Mouse (Mus musculus) midbrain, embryonic 14.5 days (tissue): ENCODE measurements at regions not wholly inside any gene's neighbourhood (a gene's known extent, or its start where the extent isn't known, plus 50 kb on each side); places are given as distances from the start of the nearest gene placed in this dataset.

Experiments used
- ATAC-seq: fragments of 200-750 bp; cut with Nextera tagmentation; 2 replicates; pipeline ENCODE4 v1.8.0; 2017; ENCODE audit warnings: moderate number of reproducible peaks, moderate library complexity; ENCODE audit not compliant: low FRiP score, low TSS enrichment
- DNase-seq: peaks from one replicate; pipeline ENCODE4 v3.0.0-alpha.2; 2015
- H3K27ac ChIP-seq: fragments of 300-500 bp; sonication (generic); replicated peaks from 2 replicates; pipeline ENCODE4 v1.5.1; 2014; ENCODE audit warnings: mild to moderate bottlenecking, low read depth, low read length, moderate library complexity
- H3K27me3 ChIP-seq: fragments of 300-500 bp; sonication (generic); 2 replicates; pipeline ENCODE4 v1.6.1; 2014; ENCODE audit warnings: low read length, control low read depth, mixed read lengths; ENCODE audit not compliant: control insufficient read depth, insufficient read depth
- H3K36me3 ChIP-seq: fragments of 300-500 bp; sonication (generic); 2 replicates; pipeline ENCODE4 v1.6.1; 2014; ENCODE audit warnings: low read length, control low read depth; ENCODE audit not compliant: control insufficient read depth, insufficient read depth
- H3K4me1 ChIP-seq: fragments of 300-500 bp; sonication (generic); 2 replicates; pipeline ENCODE4 v1.6.1; 2014; ENCODE audit warnings: mild to moderate bottlenecking, antibody characterized with exemption, low read length, control low read depth; ENCODE audit not compliant: control insufficient read depth, insufficient read depth
- H3K4me2 ChIP-seq: fragments of 300-500 bp; sonication (generic); 2 replicates; pipeline ENCODE4 v1.6.1; 2014; ENCODE audit warnings: mild to moderate bottlenecking, low read length, moderate library complexity
- H3K4me3 ChIP-seq: fragments of 300-500 bp; sonication (generic); replicated peaks from 2 replicates; pipeline ENCODE4 v1.5.1; 2014; ENCODE audit warnings: low read depth, low read length
- H3K9ac ChIP-seq: fragments of 300-500 bp; sonication (generic); replicated peaks from 2 replicates; pipeline ENCODE4 v1.6.1; 2014; ENCODE audit warnings: mild to moderate bottlenecking, low read length, moderate library complexity
- H3K9me3 ChIP-seq: fragments of 300-500 bp; sonication (generic); 2 replicates; pipeline ENCODE4 v1.6.1; 2016; ENCODE audit warnings: low read length, control low read depth, mixed read lengths; ENCODE audit not compliant: control insufficient read depth
- WGBS: fragments of 180-500 bp; shearing (Covaris S2); extraction: QIAGEN DNeasy Blood & Tissue Kit; methylation state at CpG from one replicate; pipeline ENCODE4 v1.1.7; 2014; 5-methylcytosine and 5-hydroxymethylcytosine counted together

DNA sequence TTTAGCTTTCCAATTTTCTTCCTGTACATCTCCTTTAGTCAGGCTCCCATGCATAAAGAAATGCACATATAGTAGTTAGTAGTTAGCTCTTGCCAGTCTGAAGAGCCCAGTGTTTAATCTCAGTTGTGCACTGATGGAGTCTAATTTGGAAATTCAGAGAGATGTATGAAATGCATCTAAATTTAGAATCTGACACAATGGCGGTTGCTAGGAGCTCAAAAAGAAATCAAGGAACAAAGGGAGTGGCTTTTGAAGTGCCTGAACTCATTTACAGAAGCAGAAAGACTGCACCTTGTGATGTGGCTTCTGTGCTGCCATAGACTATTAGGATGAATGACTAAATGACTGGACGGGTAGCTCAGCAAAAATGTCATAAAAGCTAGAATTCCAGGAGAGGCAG, 916.3 kb downstream of the Rps29 start:
- Histone ChIP-seq H3K4me2 (no peak overlapping the region), H3K27me3 (no peaks in the 10 kb centered on the region), H3K9me3 (no peaks in the 10 kb centered on the region), H3K9ac (no peak overlapping the region), H3K27ac (no peak overlapping the region), H3K4me1 (peaks cover 10% of the 10 kb centered on the region; the same call in 1 of the 2 replicates), H3K4me3 (no peak overlapping the region), H3K36me3 (no peaks in the 10 kb centered on the region)
- WGBS, result 12% methylated on average over 2 of the region's 2 CpGs
- ATAC-seq, result no peak; the same call in 1 of the 2 replicates
- DNase-seq, result peak; percentile 50

GRCm38 (mm10) chr12:68231803-68232202, 927.2 kb downstream of the Rps29 start:
- no peaks in the 10 kb centered on the region for H3K27me3 ChIP-seq
- H3K4me2 ChIP-seq, result no peak overlapping the region
- 94% methylated on average over 3 of the region's 3 CpGs for WGBS
- H3K9me3 ChIP-seq, result no peaks in the 10 kb centered on the region
- ATAC-seq (no peak), DNase-seq (no peak)
- no peak overlapping the region for H3K27ac ChIP-seq
- H3K36me3 ChIP-seq, result no peaks in the 10 kb centered on the region
- no peak overlapping the region for H3K4me3 ChIP-seq
- no peak overlapping the region for H3K9ac ChIP-seq
- H3K4me1 ChIP-seq, result no peaks in the 10 kb centered on the region

- no peak for ATAC-seq
- no peak overlapping the region for H3K4me3 ChIP-seq
These were observed 941.9 kb downstream of the Rps29 start for GRCm38 (mm10) chr12:68217091-68217490.

GRCm38 (mm10) chr12:68208302-68208701, 950.7 kb downstream of the Rps29 start:
- Histone ChIP-seq H3K4me3 (no peak overlapping the region), H3K9ac (no peak overlapping the region), H3K9me3 (no peaks in the 10 kb centered on the region), H3K27me3 (no peaks in the 10 kb centered on the region), H3K4me2 (no peak overlapping the region), H3K36me3 (no peaks in the 10 kb centered on the region), H3K4me1 (no peaks in the 10 kb centered on the region), H3K27ac (no peak overlapping the region)
- ATAC-seq (no peak), DNase-seq (no peak)
- WGBS, result 87% methylated on average over 10 of the region's 10 CpGs

More at GRCm38 (mm10) chr12:68217091-68217490, 941.9 kb downstream of the Rps29 start:
- 71% methylated on average over 4 of the region's 4 CpGs for WGBS
- Histone ChIP-seq H3K9me3 (no peaks in the 10 kb centered on the region), H3K27me3 (no peaks in the 10 kb centered on the region), H3K4me1 (no peaks in the 10 kb centered on the region), H3K27ac (no peak overlapping the region), H3K4me2 (no peak overlapping the region), H3K9ac (no peak overlapping the region), H3K36me3 (no peaks in the 10 kb centered on the region)
- DNase-seq, result no peak

GRCm38 (mm10) chr12:68183858-68184257, 961.5 kb upstream of the Mdga2 start:
- Histone ChIP-seq H3K4me3 (no peak overlapping the region), H3K9me3 (no peaks in the 10 kb centered on the region), H3K4me1 (no peaks in the 10 kb centered on the region), H3K9ac (no peak overlapping the region), H3K27me3 (no peaks in the 10 kb centered on the region), H3K4me2 (no peak overlapping the region), H3K36me3 (no peaks in the 10 kb centered on the region), H3K27ac (no peak overlapping the region)
- WGBS, result 88% methylated on average over 1 of the region's 1 CpGs
- no peak for DNase-seq
- no peak for ATAC-seq

GRCm38 (mm10) chr12:68161317-68161716, 939.0 kb upstream of the Mdga2 start:
- H3K9me3 ChIP-seq, result no peaks in the 10 kb centered on the region
- H3K36me3 ChIP-seq, result no peaks in the 10 kb centered on the region
- no peak overlapping the region for H3K27ac ChIP-seq
- no peaks in the 10 kb centered on the region for H3K4me1 ChIP-seq
- no peaks in the 10 kb centered on the region for H3K27me3 ChIP-seq
- no peak overlapping the region for H3K4me3 ChIP-seq
- 93% methylated on average over 2 of the region's 2 CpGs for WGBS
- no peak overlapping the region for H3K9ac ChIP-seq
- H3K4me2 ChIP-seq, result no peak overlapping the region
- ATAC-seq (no peak), DNase-seq (no peak)

GRCm38 (mm10) chr12:68148066-68148465, 925.7 kb upstream of the Mdga2 start:
- no peaks in the 10 kb centered on the region for H3K36me3 ChIP-seq
- H3K27ac ChIP-seq, result no peak overlapping the region
- no peaks in the 10 kb centered on the region for H3K9me3 ChIP-seq
- 49% methylated on average over 4 of the region's 4 CpGs for WGBS
- no peak overlapping the region for H3K9ac ChIP-seq
- ATAC-seq, result no peak
- H3K4me1 ChIP-seq, result no peaks in the 10 kb centered on the region
- DNase-seq, result peak; percentile 38
- no peak overlapping the region for H3K4me3 ChIP-seq
- no peaks in the 10 kb centered on the region for H3K27me3 ChIP-seq
- no peak overlapping the region for H3K4me2 ChIP-seq

- no peaks in the 10 kb centered on the region for H3K36me3 ChIP-seq
- no peak overlapping the region for H3K9ac ChIP-seq
- H3K4me1 ChIP-seq, result no peaks in the 10 kb centered on the region
- H3K4me2 ChIP-seq, result no peak overlapping the region
- no peak overlapping the region for H3K4me3 ChIP-seq
- no peaks in the 10 kb centered on the region for H3K27me3 ChIP-seq
- no peaks in the 10 kb centered on the region for H3K9me3 ChIP-seq
- 91% methylated on average over 6 of the region's 6 CpGs for WGBS
- ATAC-seq, result no peak
- no peak for DNase-seq
- H3K27ac ChIP-seq, result no peak overlapping the region
These were observed 917.5 kb upstream of the Mdga2 start for GRCm38 (mm10) chr12:68139831-68140230.

- H3K9ac ChIP-seq, result no peak overlapping the region
- DNase-seq (no peak), ATAC-seq (no peak)
- H3K4me1 ChIP-seq, result no peaks in the 10 kb centered on the region
- H3K4me2 ChIP-seq, result no peak overlapping the region
- H3K27ac ChIP-seq, result no peak overlapping the region
- no peaks in the 10 kb centered on the region for H3K27me3 ChIP-seq
- H3K4me3 ChIP-seq, result no peak overlapping the region
- no peaks in the 10 kb centered on the region for H3K36me3 ChIP-seq
- no peaks in the 10 kb centered on the region for H3K9me3 ChIP-seq
These were observed 909.4 kb upstream of the Mdga2 start for GRCm38 (mm10) chr12:68131776-68132175.
